Mouse (Mus musculus) brain, embryonic 14.5 days (tissue): ENCODE measurements at regions not wholly inside any gene's neighbourhood (a gene's known extent, or its start where the extent isn't known, plus 50 kb on each side); places are given as distances from the start of the nearest gene placed in this dataset.
A peak's percentile ranks its signal among the peaks of the same experiment; 100 is the strongest.

ENCODE experiments used
- DNase-seq: peaks from one replicate; pipeline ENCODE4 v3.0.0-alpha.2; 2011; ENCODE audit warnings: low read depth
- CTCF ChIP-seq: fragments of 200-500 bp; IDR thresholded peaks from 2 replicates; pipeline ENCODE4 v1.5.1; 2012; ENCODE audit warnings: inconsistent platforms, mild to moderate bottlenecking, moderate library complexity, borderline replicate concordance; ENCODE audit not compliant: insufficient read depth, insufficient read length; ENCODE audit errors: extremely low read depth
- POLR2A ChIP-seq: fragments of 200-500 bp; IDR thresholded peaks from 2 replicates; pipeline ENCODE4 v1.6.1; 2012; ENCODE audit warnings: mild to moderate bottlenecking, inconsistent platforms, borderline replicate concordance; ENCODE audit not compliant: poor library complexity, insufficient read depth, insufficient read length, severe bottlenecking; ENCODE audit errors: extremely low read depth

- no peak for TF ChIP-seq CTCF
- no peak for TF ChIP-seq POLR2A
- peak; percentile 82 for DNase-seq
These were observed 96.4 kb downstream of the Cstad start for GRCm38 (mm10) chr2:30690925-30691856.

- no peak for DNase-seq
- TF ChIP-seq POLR2A (no peak), CTCF (no peak)
These were observed 95.5 kb downstream of the Cstad start for GRCm38 (mm10) chr2:30690307-30690706.

DNA sequence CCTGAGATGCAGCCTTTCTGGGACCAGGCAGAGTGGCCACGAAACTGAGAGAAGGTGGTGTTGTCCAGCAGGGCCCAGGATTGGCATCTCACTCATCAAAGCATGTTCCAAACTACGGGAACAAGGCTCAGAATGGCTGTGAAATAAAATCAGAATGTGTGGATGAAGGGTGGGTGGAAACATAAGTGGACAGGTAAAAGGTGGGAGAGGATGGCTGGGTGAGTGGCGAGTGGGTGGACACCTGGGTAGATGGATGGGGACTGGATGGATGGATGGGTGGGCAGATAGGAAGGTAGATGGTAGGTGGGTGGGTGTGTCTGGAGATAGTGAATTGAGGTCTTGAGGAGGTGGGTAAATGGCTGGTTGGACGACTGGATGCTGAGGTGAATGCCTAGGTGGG lies 93.6 kb downstream of the Cstad start:
- TF ChIP-seq POLR2A (no peak), CTCF (no peak)
- DNase-seq, result no peak

GRCm38 (mm10) chr2:30687121-30687551 lies 92.3 kb downstream of the Cstad start:
- peak; percentile 95 for DNase-seq

DNA sequence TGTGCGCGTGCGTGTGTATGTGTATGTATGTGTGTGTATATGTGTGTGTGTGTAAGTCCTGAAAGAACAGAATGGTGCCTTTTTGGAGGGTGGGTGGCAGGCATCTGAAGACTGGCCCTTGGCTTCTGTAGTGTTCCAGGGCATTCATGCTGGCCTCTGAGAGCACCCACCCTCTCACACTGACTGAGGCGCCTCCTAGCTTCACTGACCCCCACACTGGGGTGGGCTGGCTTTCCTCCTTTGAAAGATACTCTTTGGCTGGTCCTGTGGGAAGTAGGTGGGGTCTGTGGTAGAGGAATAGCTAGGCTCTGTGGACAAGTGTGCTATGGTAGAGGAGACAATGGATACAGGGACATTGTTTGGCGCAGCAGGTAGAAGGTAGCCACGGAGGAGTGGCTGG lies 91.5 kb downstream of the Cstad start:
- TF ChIP-seq POLR2A (no peak), CTCF (no peak)
- no peak for DNase-seq

More at GRCm38 (mm10) chr2:30687121-30687551, 92.3 kb downstream of the Cstad start:
- TF ChIP-seq CTCF, result no peak

DNA sequence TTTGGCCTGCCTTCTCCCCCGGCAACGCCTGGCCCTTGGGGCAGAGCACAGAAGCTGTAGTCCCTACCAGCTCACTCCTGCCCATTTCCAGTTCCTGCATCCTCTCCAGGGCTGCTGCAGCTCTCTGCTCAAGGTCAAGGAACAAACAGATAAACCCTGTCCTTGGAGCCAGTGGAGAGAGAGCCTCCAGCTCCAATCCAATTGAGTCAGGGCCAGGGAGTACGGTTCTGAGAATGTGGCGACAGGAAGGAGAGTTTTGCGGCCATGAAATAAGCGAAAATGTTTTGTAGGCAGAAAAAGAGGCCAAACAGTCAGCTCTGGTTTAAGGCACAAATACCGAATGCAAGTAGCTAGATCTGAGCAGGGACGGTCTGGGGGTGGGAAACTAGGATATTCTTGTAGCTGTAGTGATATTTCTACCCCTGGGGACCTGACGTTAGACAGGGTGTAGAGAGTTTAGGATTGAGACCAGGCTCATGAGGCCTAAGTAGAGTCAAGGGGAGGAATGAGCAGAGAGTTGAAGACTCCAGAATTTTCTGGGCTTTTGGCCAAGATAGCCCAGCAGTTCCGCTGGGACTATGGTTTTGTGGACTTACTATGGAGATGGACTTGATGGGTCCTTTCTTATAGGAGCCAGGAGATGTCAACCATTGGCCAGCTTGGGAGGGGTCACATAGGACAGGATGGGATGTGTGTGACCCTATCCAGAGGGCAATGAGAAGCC lies 90.5 kb downstream of the Cstad start:
- no peak for DNase-seq
- no peak for TF ChIP-seq CTCF
- TF ChIP-seq POLR2A, result no peak

- DNase-seq, result no peak
- TF ChIP-seq CTCF, result no peak
- no peak for TF ChIP-seq POLR2A
These were observed 89.6 kb downstream of the Cstad start for GRCm38 (mm10) chr2:30684461-30684860.

DNA sequence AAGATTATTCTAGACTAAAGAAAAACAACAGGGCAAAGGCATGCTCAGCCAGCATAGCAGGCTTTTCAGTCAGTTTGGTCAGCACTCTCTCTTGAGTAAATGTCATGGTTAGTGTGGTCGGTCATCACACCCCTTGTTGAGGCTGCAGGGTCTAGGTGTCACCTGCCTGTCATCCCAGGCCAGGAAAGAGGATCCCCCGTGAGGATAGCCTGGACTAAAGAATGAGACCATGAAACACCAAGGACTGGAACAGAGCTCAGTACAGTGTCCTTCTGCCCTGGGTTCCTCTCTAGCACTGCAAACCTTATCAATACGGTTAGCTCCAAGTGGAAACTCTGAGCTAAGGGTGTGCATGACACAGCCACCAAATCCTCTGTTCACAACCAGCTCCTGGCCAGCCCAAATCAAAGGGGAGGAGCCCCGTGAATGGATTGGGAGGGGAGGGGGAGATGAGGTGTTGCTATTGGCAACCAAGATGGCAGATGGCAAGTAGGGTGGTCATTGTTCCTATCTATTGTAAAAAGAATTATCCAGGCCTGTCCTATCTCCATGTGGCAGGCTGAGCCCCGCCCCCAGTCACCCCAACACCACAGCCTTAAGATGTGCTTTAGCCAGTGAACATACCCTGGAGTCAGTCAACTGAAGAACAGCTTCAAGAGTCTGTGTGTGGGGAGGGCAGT lies 87.4 kb downstream of the Cstad start:
- DNase-seq, result peak; percentile 84
- TF ChIP-seq POLR2A (no peak), CTCF (no peak)

DNA sequence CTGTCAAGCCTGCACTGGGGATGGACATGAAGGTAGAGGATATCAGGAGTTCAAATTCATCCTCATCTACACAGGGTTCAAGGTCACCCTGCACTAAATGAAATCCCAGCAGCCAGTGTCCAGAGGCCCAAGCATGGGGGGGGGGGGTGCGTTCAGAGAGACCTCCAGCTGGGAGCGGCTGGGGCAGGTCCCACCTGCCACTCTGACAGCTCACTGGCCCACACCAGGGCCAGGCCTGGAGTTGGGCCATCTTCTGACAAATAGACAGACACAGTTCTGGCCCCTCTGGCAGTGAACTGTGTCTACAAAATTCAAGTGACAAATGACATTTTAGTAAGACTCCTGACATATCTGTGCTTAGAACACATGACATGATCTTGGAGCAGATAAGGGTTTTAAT lies 86.8 kb downstream of the Cstad start:
- TF ChIP-seq CTCF (no peak), POLR2A (no peak)
- DNase-seq, result no peak

DNA sequence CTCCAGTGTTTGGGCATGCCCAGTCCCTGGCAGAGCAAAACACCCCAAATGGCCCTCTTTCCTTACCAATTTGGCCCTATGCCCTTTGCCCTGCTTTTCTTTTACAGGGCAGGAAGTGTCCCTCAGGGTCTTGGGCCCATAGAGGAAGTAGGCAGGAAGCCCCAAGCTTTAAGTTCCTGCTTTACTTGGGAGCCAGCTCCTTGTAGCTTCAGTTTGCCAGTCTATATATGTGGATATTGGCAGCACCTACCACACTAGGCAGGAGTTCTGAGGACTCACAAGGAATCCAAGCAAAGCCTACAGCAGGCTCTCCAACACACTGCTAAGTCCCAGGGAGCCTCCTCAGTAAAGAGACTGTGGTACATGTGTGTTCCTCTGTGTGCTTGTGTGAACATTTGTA lies 84.2 kb downstream of the Cstad start:
- no peak for DNase-seq
- TF ChIP-seq POLR2A (no peak), CTCF (no peak)

DNA sequence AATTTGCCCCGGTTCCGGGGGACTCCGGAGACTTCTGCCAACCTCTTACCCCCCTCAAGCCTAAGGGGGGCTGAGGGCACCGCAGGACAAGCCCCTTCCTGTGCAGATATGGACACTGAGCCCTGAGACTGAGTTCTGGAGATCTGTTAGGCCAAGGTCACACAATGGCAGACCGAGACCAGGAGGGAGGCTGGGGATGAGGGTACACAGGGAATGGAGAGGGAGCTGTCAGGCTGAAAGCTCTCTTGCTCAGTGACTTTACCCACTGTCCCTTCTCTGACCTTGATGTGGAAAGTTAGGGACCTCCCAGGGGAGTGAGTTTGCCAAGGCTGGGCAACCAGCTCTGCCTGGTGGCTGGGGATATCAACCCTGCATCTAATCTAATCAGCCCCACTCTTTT lies 82.7 kb downstream of the Cstad start:
- no peak for TF ChIP-seq CTCF
- TF ChIP-seq POLR2A, result no peak
- DNase-seq, result no peak

DNA sequence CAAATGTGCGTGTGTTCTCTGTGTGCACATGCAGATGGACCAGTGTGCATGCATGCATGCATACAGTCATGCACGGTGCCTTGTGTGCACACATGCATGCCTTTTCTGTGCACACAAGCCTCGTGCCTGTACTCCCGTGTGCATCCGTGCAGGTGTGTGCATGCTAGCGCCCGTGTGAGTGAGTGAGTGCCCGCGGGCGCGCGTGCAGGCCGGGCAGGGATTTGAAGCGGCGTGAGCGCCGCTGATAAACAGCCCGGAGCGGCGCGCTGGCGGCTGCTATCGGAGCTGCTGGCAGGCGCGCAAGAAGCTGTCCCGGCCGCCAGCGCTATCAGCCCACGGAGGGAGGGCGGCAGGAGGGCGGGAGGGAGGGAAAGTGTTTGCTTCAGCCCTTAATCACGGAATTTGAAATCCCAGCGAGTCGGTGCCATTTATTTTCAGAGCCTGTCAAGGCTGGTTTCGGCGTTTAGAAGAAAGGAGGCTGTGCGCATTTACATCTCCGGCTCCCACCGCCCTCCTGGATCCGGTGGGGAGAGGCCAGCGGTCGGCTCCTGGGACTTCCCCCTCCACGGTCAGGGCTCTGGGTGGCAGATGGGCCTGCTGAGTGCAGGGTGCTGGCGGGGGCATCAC lies 82.1 kb downstream of the Cstad start:
- DNase-seq, result peak; percentile 95
- 0 out of 2 replicates have a peak, but pooled peaks have one; percentile 26 for TF ChIP-seq POLR2A
- TF ChIP-seq CTCF, result peak; percentile 15; the same call in 1 of the 2 replicates
